Mouse (Mus musculus) fat pad, adult 2 months (tissue): ENCODE measurements around the gene Cabp2.

Experiments
- DNase-seq: peaks from one replicate; pipeline ENCODE4 v3.0.0-alpha.2; 2011; ENCODE audit warnings: low read depth, low spot score; ENCODE audit errors: extremely low read depth

Cabp2 gene

DNA sequence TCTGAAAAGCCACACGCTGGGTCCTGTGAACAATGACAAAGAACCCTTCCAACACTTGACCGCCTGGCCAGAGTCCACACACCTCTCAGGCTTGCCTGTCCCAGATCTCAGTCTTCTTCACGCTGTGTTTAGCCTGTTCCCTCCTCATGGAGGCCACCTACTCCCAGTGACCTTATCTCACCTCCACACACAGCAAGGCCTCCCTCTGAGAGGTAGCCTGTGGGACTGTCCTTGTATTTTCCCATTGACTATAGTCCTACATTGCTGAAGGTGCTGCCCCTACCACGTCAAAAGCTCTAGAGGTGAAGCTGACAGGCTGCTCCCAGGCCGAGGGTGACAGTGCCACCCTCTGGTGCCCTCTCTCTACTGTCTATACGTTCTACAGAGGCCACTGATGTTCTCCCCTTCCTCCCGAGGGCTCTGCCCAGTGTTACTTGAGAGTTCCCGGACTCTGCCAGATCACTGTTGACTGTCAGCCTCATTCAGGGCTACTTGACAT is 818 bp upstream of the Cabp2 start:
- no peak for DNase-seq

DNA sequence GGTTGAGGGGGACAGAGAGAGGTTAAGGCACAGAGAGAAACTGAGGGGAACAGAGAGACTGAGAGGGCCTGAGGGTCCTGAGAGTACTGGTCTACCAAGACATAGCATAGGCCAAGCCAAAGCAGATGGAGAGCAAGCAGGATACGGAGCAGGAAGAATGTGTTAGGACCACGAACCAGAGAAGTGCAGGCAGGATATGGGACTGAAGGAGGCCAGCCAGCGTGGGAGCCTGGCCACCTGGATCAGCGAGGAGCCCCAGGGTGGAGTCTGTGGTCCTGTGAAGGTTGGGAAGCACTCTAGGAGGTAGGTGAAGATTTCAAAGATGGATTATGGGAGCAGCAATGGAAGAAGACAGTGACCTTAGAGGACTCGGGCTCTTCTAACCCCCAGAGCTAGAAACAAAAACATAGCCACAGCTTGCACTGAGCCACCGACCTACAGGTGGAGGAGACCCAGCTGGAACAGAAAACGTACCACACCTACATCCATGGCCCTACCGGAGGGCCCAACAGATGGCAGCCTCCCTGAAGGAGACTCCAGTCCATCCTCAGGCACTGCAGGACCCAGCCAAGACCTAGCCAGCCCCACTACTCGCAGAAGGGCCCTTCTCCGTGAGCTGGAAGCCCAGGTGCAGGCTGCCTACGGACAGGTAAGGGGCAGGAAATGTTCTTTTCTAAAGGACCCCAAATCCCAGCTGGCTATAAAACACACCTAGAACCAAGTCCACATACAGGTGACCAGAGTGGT is 1.0 kb downstream of the Cabp2 start:
- DNase-seq, result no peak

DNA sequence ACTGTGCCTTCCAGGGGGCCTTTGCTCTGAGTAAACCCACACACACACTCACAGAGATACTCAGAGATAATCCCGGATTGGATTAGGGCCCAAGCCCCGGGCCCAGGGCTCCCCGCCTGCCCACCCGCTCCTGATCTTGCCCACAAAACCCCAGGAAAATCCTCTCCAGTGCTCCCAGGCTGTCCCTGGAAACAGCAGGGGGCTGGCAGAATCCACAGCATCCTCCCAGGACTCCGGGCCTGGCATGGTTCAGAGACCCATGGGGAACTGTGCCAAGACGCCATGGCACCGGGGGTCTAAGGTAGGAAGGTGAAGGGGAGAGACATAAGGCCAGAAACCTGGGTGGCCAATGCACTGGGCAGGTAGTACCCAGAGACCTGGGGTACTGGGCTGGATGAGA is 1.9 kb downstream of the Cabp2 start:
- no peak for DNase-seq

DNA sequence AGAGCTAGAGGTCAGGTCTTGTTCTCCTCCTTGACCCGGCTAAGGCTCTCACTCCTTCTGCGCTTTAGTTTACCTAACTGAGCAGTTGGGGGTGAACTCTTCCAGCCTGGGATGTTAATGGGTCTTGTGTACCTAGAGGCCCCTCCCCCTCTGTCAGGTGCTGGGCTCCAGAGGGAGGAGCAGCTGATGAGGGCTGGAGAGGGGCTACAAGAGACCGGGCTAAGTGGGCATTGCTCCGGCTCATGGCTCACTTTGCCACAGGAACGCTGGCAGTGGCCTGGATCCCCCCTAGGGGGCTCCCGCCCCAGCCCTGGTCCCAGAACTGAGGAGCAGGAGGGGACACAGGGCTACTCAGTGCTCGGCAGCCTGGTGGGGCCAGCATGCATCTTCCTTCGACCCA is 2.4 kb downstream of the Cabp2 start:
- no peak for DNase-seq

DNA sequence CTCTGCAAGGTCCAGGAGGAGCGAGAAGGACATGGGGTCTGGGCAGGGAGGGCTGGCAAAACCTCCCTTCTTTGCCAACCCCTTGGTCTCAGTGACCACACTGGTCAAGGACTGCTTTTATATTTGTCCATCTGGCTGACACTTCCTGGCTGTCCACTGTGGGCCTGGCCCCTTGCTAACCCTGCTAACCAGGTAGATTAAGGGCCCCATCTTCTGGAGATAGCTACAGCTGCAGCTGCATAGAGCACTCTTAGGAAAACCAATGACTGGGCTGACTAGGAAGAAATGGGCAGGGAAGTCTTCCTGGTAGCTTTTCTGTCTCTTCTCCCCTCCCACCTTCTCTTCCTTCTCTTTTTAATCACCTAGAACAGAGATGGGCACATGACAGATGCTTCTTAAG is 3.6 kb downstream of the Cabp2 start:
- no peak for DNase-seq

DNA sequence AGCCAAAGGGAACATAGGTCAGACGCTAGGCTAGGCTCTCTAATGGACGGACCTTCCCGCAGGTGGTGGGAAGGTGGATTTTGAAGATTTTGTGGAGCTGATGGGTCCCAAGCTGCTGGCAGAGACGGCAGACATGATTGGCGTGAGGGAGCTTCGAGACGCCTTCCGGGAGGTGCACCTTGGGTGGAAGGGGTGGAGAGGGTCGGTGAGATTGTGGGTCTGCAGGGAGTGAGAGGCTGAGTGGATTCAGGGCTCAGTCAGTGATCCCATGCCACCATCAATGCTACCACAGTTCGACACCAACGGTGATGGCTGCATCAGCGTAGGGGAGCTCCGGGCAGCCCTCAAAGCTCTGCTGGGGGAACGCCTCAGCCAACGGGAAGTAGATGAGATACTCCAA is 4.8 kb downstream of the Cabp2 start:
- DNase-seq, result no peak

DNA sequence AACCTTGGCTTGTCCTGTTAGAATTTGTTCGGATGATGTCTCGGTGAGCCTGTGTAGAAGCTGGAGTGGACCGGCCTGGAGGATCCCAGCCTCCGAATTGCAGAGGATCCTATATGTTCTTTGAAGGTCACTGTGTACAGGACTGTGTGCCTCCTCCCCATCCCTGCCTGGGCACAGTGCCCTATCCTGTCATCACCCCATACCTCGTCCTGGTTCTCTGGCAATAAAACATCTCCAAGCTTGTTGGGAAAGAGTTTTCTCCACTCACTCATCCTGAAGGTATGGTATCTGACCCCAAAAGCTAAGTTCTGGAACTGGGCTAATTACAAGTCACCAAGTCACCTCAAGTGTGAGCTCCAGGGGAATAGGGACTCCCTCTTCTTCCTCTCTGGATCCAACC is 5.7 kb downstream of the Cabp2 start:
- no peak for DNase-seq

DNA sequence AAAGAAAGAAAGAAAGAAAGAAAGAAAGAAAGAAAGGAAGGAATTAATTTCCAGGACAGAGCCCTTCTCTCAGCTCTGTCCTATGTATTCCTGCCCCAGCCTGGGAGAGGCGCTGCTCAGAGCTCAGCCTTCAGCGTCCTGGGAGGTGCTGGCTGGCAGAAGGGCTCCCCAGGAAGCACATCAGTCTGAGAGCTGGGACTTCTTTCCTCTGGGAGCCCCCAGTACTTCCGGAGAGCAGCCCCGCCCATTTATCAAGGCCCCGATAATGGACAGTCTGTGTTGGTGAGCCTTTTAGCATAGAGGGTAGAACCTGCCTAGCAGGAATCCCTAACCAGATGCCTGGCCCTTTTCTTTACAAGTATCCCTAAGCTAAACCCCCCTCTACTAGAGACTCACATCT is 6.8 kb downstream of the Cabp2 start:
- DNase-seq, result no peak

DNA sequence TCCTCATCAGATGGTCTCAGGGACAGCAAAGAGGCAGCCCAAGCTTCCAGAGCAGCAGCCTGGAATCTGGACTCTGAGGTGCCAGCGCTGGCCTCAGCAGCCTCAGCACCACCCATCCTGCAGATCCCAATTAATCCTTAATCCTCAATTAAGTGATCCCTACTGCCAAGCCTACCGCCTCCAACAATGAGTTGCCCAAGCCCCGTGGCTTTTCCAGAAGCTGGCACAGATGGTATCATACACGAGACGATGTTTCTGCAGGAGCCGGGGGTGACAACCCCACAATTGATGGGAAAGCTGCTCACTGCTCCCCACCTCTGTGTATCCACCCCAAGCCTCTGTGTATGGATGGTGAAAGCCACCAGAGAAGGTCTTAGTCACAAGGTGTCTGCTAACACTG is 7.8 kb downstream of the Cabp2 start:
- DNase-seq, result no peak

DNA sequence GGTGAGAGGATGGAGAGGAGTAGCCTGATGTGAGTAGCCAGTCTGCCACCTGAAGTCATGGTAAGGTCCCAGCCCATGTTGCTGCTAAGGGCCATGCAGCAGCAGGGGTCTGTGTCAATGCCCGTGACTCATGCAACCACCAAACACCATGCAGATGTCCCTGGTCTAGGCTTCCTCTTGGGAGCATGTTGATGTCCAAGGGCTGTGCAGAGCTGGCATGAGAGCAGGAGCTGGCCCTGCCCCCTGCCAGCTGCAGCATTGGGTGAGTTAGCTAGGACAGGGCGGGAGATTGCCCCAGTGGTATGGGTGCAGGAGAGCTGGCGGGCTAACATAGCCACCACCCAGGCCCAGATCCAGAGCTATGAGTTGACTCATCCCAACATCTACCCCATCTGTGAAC is 9.1 kb downstream of the Cabp2 start:
- no peak for DNase-seq

DNA sequence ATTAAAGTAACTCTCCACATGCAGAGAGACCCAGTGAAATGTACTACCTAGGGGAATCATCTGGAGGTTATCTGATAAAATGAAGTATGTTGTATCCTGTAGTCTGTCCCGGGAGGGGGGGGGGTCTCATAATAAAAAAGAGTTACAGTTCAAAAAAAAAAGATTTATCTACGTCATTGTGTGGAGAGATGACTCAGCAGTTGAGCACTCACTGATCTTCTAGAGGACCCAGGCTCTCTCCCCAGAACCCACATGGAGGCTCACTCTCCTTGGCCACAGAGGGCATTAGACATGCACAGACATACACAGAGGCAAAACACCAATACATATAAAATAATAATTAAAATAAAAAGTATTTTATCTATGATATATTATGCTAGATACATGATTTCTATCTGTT is 10.0 kb downstream of the Cabp2 start:
- DNase-seq, result no peak

DNA sequence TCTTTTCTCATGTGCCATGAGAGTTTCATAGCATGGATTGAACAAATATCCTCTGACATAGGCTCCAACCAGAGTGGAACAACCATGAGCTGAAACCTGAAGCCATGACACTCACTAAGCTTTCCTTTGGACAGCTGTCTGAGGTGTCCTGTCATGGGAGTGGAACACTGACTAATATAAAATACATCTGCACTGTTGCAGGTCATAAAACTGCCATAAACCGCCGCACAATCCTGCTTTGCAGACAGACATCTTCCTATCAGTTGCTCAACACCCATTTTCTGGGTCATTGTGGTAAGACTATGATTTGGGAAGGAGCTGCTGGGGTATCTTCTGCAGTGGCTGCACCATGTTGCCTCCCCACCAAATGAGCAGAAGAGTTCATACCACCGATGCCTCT is 11.4 kb downstream of the Cabp2 start:
- DNase-seq, result no peak

DNA sequence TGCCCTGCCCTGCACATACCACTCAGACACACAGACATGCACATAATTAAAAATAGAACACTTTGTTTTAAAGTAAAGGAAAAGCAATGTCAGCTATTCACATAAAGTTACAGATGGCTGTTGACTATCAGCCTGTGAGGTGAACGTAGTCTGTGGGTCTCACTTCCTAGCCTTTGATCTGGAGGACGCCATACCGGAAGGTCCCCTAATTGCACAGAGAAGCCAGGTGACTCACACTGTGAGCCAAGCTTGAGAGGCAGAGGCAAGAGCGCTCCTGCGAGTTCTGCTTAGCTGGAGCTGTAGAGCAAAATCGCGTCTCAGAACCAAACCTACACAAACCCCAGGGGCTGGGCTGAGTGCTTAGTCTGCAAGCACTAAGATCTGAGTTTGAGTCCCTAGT is 12.4 kb downstream of the Cabp2 start:
- no peak for DNase-seq

DNA sequence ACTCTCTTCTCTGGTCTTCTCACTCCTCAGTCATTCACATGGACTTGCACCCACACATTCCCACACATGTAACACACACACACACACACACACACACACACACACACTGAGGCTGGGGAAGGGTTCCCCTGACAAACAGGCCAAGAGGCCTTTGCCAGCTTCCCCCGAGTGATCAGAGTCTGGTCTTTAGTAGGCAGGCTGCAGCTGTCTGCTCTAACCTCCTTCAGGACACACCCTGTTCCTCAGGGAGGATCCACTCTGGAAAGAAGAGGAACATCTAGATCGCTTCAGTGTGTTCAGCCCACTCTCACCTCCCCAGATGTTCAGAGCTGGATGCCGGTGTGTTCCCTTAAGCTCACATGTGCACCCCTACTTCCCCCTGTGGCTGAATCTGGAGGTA is 13.0 kb downstream of the Cabp2 start:
- DNase-seq, result no peak

DNA sequence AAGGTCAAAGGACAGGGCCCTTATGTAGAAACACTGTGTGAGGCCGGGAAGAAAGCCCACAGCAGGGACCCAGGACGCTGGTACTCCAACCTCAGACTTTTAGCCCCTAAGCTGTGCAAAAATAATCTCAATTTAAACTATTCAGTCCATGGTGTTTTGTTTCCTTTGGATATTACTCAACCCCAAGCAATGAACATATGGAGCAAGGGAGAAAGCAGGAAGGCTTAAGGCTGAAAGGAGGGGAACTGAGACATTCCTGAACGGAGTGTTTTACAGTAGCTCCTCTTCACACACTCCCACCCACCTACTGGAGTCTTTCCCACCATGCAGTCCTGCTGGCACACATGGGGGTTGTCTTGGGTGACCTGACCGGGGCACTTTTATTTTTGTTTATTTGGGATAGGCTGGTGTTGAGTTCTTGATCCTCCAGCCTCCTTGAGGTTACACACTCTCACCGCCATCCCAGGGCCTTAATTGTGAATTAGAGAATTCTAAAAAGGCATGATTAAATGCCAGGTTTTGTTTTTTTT is 13.5 kb downstream of the Cabp2 start:
- no peak for DNase-seq

DNA sequence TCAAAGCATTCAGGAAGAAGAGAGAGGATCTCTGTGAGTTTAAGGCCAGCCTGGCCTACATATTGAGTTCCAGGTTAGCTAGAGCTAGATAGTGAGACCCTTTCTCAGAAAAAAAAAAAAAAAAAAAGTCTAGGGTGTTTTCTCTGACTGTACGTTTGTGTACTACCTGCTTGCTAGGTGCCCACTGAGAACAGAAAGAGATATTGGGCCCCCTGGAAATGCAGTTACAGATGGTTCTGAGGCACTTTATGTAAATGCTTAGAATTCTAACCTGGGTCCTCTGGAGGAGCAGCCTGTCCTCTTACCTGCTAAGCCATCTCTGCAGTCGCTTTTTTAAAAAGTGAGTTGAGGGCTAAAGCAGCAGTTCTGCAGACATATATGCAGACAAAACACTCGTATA is 14.4 kb downstream of the Cabp2 start:
- DNase-seq, result no peak

DNA sequence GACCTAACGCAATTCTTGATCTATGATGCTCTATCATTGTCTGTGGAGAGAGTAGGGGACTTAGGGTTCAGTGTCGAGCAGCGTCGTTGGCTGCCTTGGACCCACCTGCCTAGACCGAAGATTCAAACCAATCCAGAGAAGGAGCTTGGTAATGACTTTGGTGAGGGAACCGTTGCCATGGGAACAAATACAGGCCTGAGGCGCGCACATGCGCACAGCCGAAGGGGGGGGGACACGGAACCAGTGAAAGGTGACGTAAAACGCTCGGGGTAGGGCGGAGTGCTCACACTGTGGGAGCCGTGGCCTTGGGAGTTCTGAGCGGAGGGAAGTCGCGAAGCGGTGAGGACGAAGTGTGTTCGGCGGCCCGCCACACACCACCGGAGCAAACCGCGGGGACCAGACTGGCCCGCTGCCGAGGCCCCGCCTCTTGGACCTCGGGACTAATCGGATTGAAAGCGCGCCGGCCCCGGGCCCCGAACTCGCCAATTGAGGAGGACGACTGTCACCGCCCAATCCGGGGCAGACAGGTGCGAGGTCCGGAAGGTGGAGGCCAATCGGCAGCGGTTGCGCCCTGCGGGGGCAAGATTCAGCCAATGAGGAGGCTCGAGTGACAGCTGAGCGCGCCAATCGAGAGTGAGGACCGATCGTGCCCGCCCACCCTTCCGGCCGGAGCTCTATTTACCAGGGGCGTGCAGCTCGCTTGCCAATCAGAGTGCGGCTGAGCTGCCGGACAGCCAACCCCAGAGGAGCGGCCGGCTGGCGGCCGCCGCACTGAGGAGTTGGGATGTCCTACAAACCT is 15.5 kb downstream of the Cabp2 start, which contains the start of gene Cdk2ap2:
Gene Cdk2ap2, plus strand, starts transcription at position 541 of the 799 bp plus-strand sequence.
- peak; percentile 80 for DNase-seq

DNA sequence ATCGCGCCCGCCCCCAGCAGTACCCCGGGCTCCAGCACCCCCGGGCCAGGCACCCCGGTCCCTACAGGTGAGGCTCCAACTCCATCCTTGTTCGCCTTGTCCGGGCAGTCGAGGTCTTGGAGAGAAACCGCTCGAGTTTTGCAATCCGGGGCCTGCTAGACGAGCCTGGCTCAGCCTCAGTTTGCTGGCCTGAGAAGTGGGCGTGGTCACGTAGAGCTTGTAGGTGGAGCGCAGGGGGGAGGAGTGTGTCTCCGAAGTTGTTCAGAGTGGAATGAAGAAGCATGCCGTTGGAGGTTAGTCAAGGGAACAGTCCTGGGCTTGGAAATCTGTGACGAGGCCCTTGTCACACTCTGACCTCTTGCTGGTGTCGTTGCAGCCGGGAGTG is 16.1 kb downstream of the Cabp2 start:
- peak; percentile 66 for DNase-seq

DNA sequence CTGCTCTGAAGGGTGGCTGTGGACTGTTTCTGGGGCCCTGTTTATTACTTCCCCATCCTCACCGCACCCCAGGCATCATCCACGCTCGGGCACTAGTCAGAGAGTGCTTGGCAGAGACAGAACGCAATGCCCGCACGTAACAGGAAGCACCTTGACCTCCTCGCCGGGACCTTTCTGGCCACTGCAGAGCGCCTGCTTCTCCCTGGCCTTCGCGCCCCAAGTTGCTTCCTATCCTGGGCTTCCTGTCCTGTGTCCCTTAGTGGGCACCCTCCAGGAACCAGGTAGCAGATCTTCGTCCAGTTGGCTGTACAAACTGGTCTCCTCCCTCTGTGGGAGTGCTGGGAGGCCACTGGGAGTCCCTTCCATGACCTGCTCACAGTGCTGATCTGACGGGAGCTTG is 17.0 kb downstream of the Cabp2 start:
- DNase-seq, result no peak

DNA sequence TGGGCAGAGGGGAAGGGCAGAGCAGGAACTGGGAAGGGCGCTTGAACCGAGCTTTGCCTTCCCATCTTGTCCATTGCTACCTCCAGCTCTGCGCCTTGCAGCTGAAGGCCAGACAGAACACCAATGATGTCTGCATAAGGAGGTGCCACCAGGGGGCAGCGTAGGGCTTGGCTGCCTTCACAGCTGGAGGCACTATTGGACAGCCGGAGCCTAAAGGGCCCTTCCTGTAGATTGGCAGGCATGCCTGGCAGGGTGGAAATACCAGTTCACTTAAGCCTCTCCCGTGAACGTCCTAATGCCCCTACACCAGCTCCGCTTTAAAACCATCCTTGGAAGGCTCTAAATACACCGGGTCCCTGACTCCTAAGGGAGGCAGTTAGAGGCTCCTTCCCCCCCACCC is 17.7 kb downstream of the Cabp2 start:
- no peak for DNase-seq

DNA sequence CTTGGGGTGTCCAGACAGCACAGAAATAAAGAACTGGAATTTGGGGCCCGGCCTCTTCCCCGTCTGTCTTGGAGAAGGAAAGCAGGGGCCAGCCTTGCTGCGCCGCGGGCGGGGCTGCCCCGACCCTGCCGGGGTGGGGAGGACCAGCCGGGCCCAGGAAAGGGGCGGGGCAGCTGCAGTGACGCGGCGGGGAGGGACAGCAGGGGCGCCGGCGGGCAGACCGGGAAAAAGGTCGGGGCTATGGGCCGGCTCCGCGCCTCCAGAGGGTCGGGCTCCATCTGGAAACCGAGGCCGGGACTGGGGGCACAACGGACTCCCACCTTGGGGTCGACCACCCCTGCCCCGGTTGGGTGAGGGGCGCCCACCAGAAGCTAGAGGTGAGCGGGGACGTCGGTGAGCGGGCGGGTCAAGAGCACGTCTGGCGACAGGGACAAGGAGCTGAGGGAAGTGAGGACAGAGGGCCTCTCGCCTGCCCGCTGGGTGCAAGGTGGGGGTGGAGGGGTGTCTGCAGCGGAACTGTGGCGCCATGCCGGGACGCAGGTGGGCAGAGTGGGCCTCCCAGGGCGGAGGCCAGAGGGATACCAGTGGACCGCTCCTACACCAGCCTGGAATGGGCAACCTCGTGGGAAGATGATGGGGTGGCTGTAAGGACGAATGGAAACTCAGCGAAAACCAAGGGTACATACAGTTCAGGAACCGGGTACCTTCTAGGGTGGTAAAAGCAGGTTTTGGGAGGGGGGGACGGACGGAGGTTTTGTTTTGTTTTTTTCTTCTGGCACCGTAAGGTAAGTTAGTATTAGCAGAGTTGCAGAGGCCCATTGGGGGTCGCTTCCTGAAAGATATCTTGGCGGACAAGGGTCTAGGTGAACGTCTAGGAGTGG is 18.7 kb downstream of the Cabp2 start, which contains the start of gene Pitpnm1:
Gene Pitpnm1, plus strand, starts transcription at position 162 of the 881 bp plus-strand sequence.
- DNase-seq, result no peak
